Mouse (Mus musculus): ENCODE data around the gene Ms4a4c.
"Not testable (repeated sequence)": the region's sequence is repeated elsewhere in the genome, so short reads cannot be mapped to it uniquely, and the experiment has no call there.

Ms4a4c gene

DNA sequence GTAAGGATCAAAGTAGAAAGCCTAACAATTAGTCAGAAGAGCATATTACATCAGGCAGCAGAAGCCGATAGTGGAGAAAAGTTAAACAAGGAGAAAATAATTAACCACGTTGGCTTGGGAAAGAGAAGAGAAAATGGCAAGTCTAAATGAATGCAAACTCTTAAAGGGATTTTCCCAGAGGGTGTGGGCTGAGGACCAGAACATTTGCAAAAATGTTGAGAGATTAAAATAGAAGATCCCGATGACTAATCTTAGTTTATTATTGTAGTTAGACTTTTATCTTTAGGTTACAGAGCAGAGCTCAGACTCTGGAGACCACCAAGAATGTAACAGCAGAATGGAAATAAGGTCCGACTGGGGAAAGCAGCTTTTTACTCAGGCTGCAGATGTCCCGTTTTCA lies 61.9 kb downstream of the Ms4a4c start:
- DNase-seq = no peak

DNA sequence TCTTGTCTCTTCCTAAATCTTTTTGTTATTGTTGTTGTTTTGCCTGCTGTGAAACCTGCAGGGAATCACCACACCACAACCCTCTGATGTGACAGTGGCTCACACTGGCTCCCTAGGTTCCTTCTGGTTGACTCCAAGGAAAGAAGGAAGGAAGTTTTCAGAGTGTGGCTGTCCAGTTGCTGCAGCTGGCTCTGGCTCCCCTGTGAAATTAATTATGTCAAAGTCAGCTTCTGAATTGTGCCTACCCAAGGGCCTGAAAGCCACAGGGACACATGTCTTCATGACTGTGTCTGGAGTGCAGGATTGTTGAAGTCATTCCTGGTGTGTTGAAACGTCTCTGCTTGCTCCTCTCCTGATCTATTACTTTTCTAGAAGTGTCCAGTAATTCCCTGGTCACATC lies 63.8 kb downstream of the Ms4a4c start:
- DNase-seq = not testable (repeated sequence)

DNA sequence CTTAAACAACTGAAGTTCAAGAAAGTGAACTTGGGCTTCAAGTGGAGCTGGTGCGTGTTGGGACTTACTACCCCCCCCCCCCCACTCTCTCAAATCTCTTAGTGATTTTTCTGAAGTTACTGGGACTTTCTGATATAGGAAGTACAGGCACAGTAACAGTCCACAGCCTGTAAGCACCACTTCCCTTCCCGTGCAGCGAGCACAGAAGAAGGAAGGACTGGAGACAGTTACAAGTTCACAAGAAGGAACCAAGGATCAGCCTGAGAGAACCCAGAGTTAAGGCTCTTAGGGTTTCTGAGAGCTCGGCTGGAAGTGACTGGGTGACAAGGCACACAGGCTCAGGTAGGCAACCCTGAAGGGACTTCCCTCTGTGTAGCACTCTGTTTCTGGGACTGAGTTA lies 64.6 kb downstream of the Ms4a4c start, which contains the start of gene Ms4a6c:
Gene Ms4a6c, plus strand, starts transcription at position 152 of the 400 bp plus-strand sequence.
- DNase-seq = not testable (repeated sequence)

All from spleen, adult 18-20 months (tissue).